16 mouse cellular contexts compared by ENCODE assay signal in genomic region chr9:103072926-103073515, GRCm38 (mm10). TPM values are rescaled to one million over a fixed set of nuclear protein-coding genes. Genes with fewer than 3 reads are reported as not detected.
A peak's percentile ranks its signal among the peaks of the same experiment; 100 is the strongest.
DNase-seq lines count a peak whose midpoint lies in the region; TF ChIP-seq lines count a peak whose summit lies in the region.
"Had no signal": no experiment of that assay in that cellular context is flagged by ENCODE, and none has a peak within 500 bp of the region (broad histone marks: within the 10 kb centered on the region; RNA-seq: fewer than 3 reads in every experiment).

No protein-coding gene starts in this region.

- 36% methylated on average over 11 of the region's 11 CpGs for WGBS in lung, adult 2 months

- no peak for TF ChIP-seq POLR2A in lung, adult 2 months (IDR thresholded peaks at IDR 0.05; ENCODE audit: borderline replicate concordance, extremely low read depth, low read depth, low read length)

- DNase-seq in adrenal gland, adult (ENCODE audit: inconsistent age in 2 of 2, low spot score in 1 of 2), result peak; percentile 66 to 91
- no peak for DNase-seq in adrenal gland, postnatal 4 days (ENCODE audit: low spot score in 2 of 2)
- DNase-seq in lung, postnatal 25 days (ENCODE audit: low spot score), result peak; percentile 69
- no peak for DNase-seq in lung, adult 2 months
- DNase-seq in adrenal gland, postnatal 25 days, result peak; percentile 46
- no peak for DNase-seq in yolk sac, embryonic 10.5 days (ENCODE audit: low spot score)
- no peak for DNase-seq in gastrocnemius, postnatal 25 days
- DNase-seq in layer of hippocampus, postnatal 36 days, result no peak
- DNase-seq: forebrain, postnatal 0 days; heart, adult 18-20 months; retina, postnatal 1 day; thymus, adult 2 months had no signal

- H3K4me3 ChIP-seq in lung, adult 2 months (replicated peaks; ENCODE audit: extremely low read depth, low read depth, low read length), result no peak overlapping the region
- H3K4me3 ChIP-seq: embryonic facial prominence, embryonic 15.5 days; heart, embryonic 13.5 days; stomach, embryonic 15.5 days had no signal

- H3K4me1 ChIP-seq in lung, adult 2 months (ENCODE audit: control insufficient read depth, insufficient read depth, low read length), result peaks cover 28% of the 10 kb centered on the region
- H3K4me1 ChIP-seq: stomach, embryonic 15.5 days had no signal

- TF ChIP-seq CTCF in lung, adult 2 months (IDR thresholded peaks at IDR 0.05; ENCODE audit: insufficient read depth, low read length), result no peak

RNA-seq across cellular contexts. Expression of gene Rab6b, which starts 38.6 kb away (rescaled TPM):
- total RNA-seq in adrenal gland, postnatal 4 days (2021), result 10 to 100 TPM in 1 of 2 experiments, 1 to 10 TPM in 1; 8.6 to 19.0 TPM
- polyA plus RNA-seq in lung, adult 2 months (2012; rRNA removed), result 10.6 and 21.3 TPM in 2 replicates
- 2.1 TPM in 2 replicates for total RNA-seq in adrenal gland, postnatal 25 days (2021)
- total RNA-seq in gastrocnemius, postnatal 25 days (2021), result under 1 TPM; 0.61 to 0.72 TPM
- 100 to 1,000 TPM; 439 to 461 TPM for total RNA-seq in layer of hippocampus, postnatal 36 days (2021)
- total RNA-seq: MEL had no signal

Comparison
In these comparisons a context has a peak if more than half of its experiments do, and no peak if none do; other contexts are left out.
1. DNase-seq: peak in adrenal gland, adult (2 of 2), lung, postnatal 25 days (single experiment) and adrenal gland, postnatal 25 days (single experiment); none in adrenal gland, postnatal 4 days (0 of 2), lung, adult 2 months (single experiment), yolk sac, embryonic 10.5 days (single experiment), gastrocnemius, postnatal 25 days (single experiment) and layer of hippocampus, postnatal 36 days (0 of 2).
2. RNA of gene Rab6b, which starts 38.6 kb away (total RNA-seq): 439 to 461 TPM in layer of hippocampus, postnatal 36 days; 8.6 to 19.0 TPM in adrenal gland, postnatal 4 days, 2.1 TPM in adrenal gland, postnatal 25 days and 0.61 to 0.72 TPM in gastrocnemius, postnatal 25 days; every median in the first group is over 10 times any median in the second.